22 mouse cellular contexts compared by ENCODE assay signal in genomic region chr12:59456175-59456851, GRCm38 (mm10).
DNase-seq lines count a peak whose midpoint lies in the region; ATAC-seq lines count a peak whose summit lies in the region.
"Had no signal": no experiment of that assay in that cellular context is flagged by ENCODE, and none has a peak within 500 bp of the region (broad histone marks: within the 10 kb centered on the region; RNA-seq: fewer than 3 reads in every experiment).

No protein-coding gene starts in this region.

- no peak overlapping the region for H3K4me2 ChIP-seq in midbrain, embryonic 16.5 days (ENCODE audit: low read length)
- H3K4me2 ChIP-seq in midbrain, embryonic 11.5 days: no peak overlapping the region
- H3K4me2 ChIP-seq: intestine, embryonic 15.5 days; liver, embryonic 15.5 days; neural tube, embryonic 15.5 days had no signal

- peak overlapping the region; percentile 32; the same call in 1 of the 2 replicates for H3K27ac ChIP-seq in midbrain, embryonic 16.5 days (ENCODE audit: low read length)
- no peak overlapping the region for H3K27ac ChIP-seq in midbrain, embryonic 11.5 days (ENCODE audit: low read depth, low read length)
- H3K27ac ChIP-seq: gastrocnemius, adult 2 months; heart, embryonic 10.5 days; hindbrain, embryonic 10.5 days; intestine, embryonic 15.5 days; limb, embryonic 10.5 days; liver, embryonic 15.5 days; neural tube, embryonic 15.5 days had no signal

- no peaks in the 10 kb centered on the region for H3K9me3 ChIP-seq in midbrain, embryonic 16.5 days (replicated peaks; ENCODE audit: control insufficient read depth, low read length, poor library complexity, severe bottlenecking)
- H3K9me3 ChIP-seq in midbrain, embryonic 11.5 days (ENCODE audit: control insufficient read depth, low read length): no peaks in the 10 kb centered on the region
- H3K9me3 ChIP-seq: heart, embryonic 10.5 days; hindbrain, embryonic 10.5 days; intestine, embryonic 15.5 days; limb, embryonic 10.5 days; liver, embryonic 15.5 days; neural tube, embryonic 15.5 days had no signal

- peak; percentile 31 to 41 for DNase-seq in cerebellum, postnatal 10 days
- no peak for DNase-seq in cerebellum, adult 9-10 months
- no peak for DNase-seq in frontal cortex, postnatal 36 days (ENCODE audit: low spot score in 2 of 2)
- DNase-seq in layer of hippocampus, postnatal 36 days: peak; percentile 5 to 24
- no peak for DNase-seq in layer of hippocampus, adult 9-10 months (ENCODE audit: low spot score)
- no peak for DNase-seq in midbrain, embryonic 11.5 days (ENCODE audit: low spot score, missing footprints)
- DNase-seq: adrenal gland, postnatal 10 days; cerebellum, adult 8-10 months; gastrocnemius, adult 2 months; kidney, adult 8-10 months; kidney, postnatal 10 days; liver; thymus, adult 18-20 months; thymus, postnatal 36 days had no signal

- no peaks in the 10 kb centered on the region for H3K4me1 ChIP-seq in midbrain, embryonic 16.5 days (ENCODE audit: control insufficient read depth, insufficient read depth, low read length)
- H3K4me1 ChIP-seq in midbrain, embryonic 11.5 days (ENCODE audit: control insufficient read depth, insufficient read depth, low read length): no peaks in the 10 kb centered on the region
- H3K4me1 ChIP-seq: heart, embryonic 10.5 days; hindbrain, embryonic 10.5 days; intestine, embryonic 15.5 days; liver, embryonic 15.5 days; neural tube, embryonic 15.5 days had no signal

- H3K4me3 ChIP-seq in midbrain, embryonic 16.5 days (ENCODE audit: low read depth, low read length): no peak overlapping the region
- no peak overlapping the region for H3K4me3 ChIP-seq in midbrain, embryonic 11.5 days (ENCODE audit: low read depth, low read length)
- H3K4me3 ChIP-seq: gastrocnemius, adult 2 months; heart, embryonic 10.5 days; hindbrain, embryonic 10.5 days; intestine, embryonic 15.5 days; limb, embryonic 10.5 days; liver, embryonic 15.5 days; neural tube, embryonic 15.5 days had no signal

- WGBS in midbrain, embryonic 16.5 days: 39% methylated on average over 5 of the region's 5 CpGs
- WGBS in midbrain, embryonic 11.5 days: 69% methylated on average over 5 of the region's 5 CpGs

- H3K27me3 ChIP-seq in midbrain, embryonic 16.5 days (ENCODE audit: control insufficient read depth, insufficient read depth, low read depth, low read length): no peaks in the 10 kb centered on the region
- no peaks in the 10 kb centered on the region for H3K27me3 ChIP-seq in midbrain, embryonic 11.5 days (ENCODE audit: control insufficient read depth, insufficient read depth, low read length)
- H3K27me3 ChIP-seq: intestine, embryonic 15.5 days; liver, embryonic 15.5 days; neural tube, embryonic 15.5 days had no signal

- ATAC-seq in frontal cortex, adult (ENCODE audit: low TSS enrichment): peak; percentile 52
- ATAC-seq in midbrain, embryonic 16.5 days: no peak
- no peak for ATAC-seq in midbrain, embryonic 11.5 days (ENCODE audit: low FRiP score)
- ATAC-seq: intestine, embryonic 15.5 days had no signal

- H3K36me3 ChIP-seq in midbrain, embryonic 16.5 days (ENCODE audit: control insufficient read depth, insufficient read depth, low read length): no peaks in the 10 kb centered on the region
- H3K36me3 ChIP-seq in midbrain, embryonic 11.5 days (ENCODE audit: control insufficient read depth, insufficient read depth, low read length): no peaks in the 10 kb centered on the region
- H3K36me3 ChIP-seq: heart, embryonic 10.5 days; hindbrain, embryonic 10.5 days; intestine, embryonic 15.5 days; limb, embryonic 10.5 days; liver, embryonic 15.5 days; neural tube, embryonic 15.5 days had no signal

- no peak overlapping the region for H3K9ac ChIP-seq in midbrain, embryonic 16.5 days (ENCODE audit: low read depth, low read length)
- no peak overlapping the region for H3K9ac ChIP-seq in midbrain, embryonic 11.5 days (ENCODE audit: low read length)
- H3K9ac ChIP-seq: intestine, embryonic 15.5 days; liver, embryonic 15.5 days; neural tube, embryonic 15.5 days had no signal

Comparison
In these comparisons a context has a peak if more than half of its experiments do, and no peak if none do; other contexts are left out.
1. DNase-seq: peak in cerebellum, postnatal 10 days (2 of 2) and layer of hippocampus, postnatal 36 days (2 of 2); none in cerebellum, adult 9-10 months (single experiment), frontal cortex, postnatal 36 days (0 of 2), layer of hippocampus, adult 9-10 months (single experiment) and midbrain, embryonic 11.5 days (single experiment).